Mouse (Mus musculus): ENCODE data around the gene Rab39. TPM values are rescaled to one million over a fixed set of nuclear protein-coding genes. Genes with fewer than 3 reads are reported as not detected.

Rab39 gene
- not detected for polyA plus RNA-seq (2017; shearing (Covaris generic))

DNA sequence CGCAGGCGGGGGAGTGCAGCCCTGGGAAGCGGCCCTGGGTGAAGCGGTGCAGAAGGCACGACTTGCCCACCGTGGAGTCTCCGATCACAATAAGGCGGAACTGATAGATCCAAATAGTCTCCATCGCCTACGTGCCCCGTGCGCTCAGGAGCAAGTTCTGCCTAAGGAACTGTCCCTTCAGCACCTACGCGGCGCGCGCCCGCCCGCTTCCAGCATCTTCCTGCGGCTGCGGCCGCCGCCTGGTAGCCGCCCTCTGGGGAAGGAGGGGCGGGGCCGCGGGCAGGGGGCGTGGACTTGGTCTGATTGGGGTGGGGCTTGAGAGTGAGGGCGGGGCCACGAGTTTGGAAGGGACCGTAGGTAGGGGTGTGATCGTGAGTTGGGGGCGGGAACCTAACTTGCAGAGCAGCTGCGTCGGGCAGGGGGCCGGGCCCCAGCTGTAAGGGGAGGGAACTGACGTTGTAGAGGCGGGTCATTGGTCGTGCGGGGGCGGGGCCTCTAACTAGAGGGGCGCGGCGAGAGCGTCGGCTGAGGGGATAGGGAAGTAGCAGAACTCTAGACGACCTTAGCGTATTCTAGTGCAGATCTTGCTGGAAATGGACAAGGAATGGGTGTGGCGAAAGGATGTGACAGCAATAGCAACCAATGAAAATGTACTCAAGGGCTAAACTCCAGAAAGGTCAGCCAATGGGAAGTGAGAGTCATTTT is at the start of gene Rab39:
Gene Rab39 (minus strand): TSS at position 241 of the 705 bp plus-strand sequence.

DNA sequence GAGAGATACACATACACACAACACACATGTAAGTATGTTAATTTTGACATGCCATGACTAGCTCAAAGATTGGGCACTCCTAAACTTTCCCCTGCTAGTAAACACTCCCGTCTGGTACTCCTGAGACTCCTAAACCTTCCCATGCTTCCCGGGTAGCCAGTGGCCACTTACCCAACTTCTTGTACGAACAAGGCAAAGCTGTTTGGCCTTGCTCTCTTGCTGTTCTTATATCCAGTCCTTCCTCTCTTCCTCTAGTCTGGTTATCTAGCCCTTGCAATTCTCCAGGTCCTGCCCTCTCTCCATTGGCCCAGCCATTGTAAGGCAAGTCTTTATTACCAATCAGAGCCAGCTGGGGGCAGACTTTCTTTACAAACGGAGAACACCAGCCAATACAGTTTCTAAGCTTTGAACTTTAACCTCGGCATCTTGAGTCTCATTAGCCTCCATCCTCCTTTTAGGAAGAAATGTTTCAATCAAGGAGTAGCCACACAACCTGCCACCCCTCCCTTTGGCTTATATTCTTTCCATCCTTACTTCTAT is 36.3 kb downstream of the Rab39 start, which contains the start of gene Cul5:
Gene Cul5 (minus strand): TSS at position 335 of the 540 bp plus-strand sequence.

Other genes with a start within 250 kb of the Rab39 start
- 41.1 TPM for gene Atm, start 169.5 kb downstream of the Rab39 start, polyA plus RNA-seq (2017; shearing (Covaris generic))
- 26.7 TPM for gene Npat, start 169.2 kb downstream of the Rab39 start, polyA plus RNA-seq (2017; shearing (Covaris generic))
- 78.9 TPM for gene Acat1, start 95.8 kb downstream of the Rab39 start, polyA plus RNA-seq (2017; shearing (Covaris generic))
- 24.3 TPM for gene Cul5, start 36.2 kb downstream of the Rab39 start, polyA plus RNA-seq (2017; shearing (Covaris generic))
- 21.9 TPM for gene Slc35f2, start 65.3 kb upstream of the Rab39 start, polyA plus RNA-seq (2017; shearing (Covaris generic))
- not detected for gene Sln, start 143.9 kb upstream of the Rab39 start, polyA plus RNA-seq (2017; shearing (Covaris generic))

Data from CD4-positive, CD25-positive, alpha-beta regulatory T cell, adult 9 weeks (primary cell).